Mouse (Mus musculus) ES-E14 (cell line): Measurements from ENCODE around the gene Abca13.

Source experiments
- CHD2 ChIP-seq: IDR thresholded peaks from 2 replicates; pipeline ENCODE4 v1.6.1; 2014; ENCODE audit warnings: mild to moderate bottlenecking, low read depth, low read length, inconsistent platforms
- MAFK ChIP-seq: IDR thresholded peaks from 2 replicates; pipeline ENCODE4 v1.6.1; 2014; ENCODE audit warnings: mild to moderate bottlenecking, low read depth, low read length, inconsistent platforms; ENCODE audit not compliant: insufficient read depth
- ZNF384 ChIP-seq: IDR thresholded peaks from 2 replicates; pipeline ENCODE4 v1.6.1; 2012; ENCODE audit warnings: low read depth, low read length, inconsistent platforms

- TF ChIP-seq ZNF384, result no peak
- TF ChIP-seq CHD2, result no peak
- TF ChIP-seq MAFK, result no peak
Measured at GRCm38 (mm10) chr11:9199868-9200267, 8.1 kb downstream of the Abca13 start.
